Comparison of ENCODE assay signal across 8 mouse cellular contexts in genomic region chr9:107632478-107632877, GRCm38 (mm10). TPM values are rescaled to one million over a fixed set of nuclear protein-coding genes. Genes with fewer than 3 reads are reported as not detected.
A peak's percentile ranks its signal among the peaks of the same experiment; 100 is the strongest.
DNase-seq lines count a peak whose midpoint lies in the region; ATAC-seq and TF ChIP-seq lines count a peak whose summit lies in the region.

No protein-coding gene starts in this region.

- TF ChIP-seq CTCF in intestine, postnatal 0 days (IDR thresholded peaks at IDR 0.05; ENCODE audit: low read depth), result no peak
- no peak for TF ChIP-seq CTCF in lung, postnatal 0 days (IDR thresholded peaks at IDR 0.05)

- H3K4me3 ChIP-seq in forebrain, embryonic 14.5 days (ENCODE audit: low read depth, low read length), result peak overlapping the region; percentile 79
- peak overlapping the region; percentile 95 for H3K4me3 ChIP-seq in intestine, postnatal 0 days (ENCODE audit: low read depth, low read length)
- H3K4me3 ChIP-seq in lung, postnatal 0 days (ENCODE audit: low read depth, low read length), result peak overlapping the region; percentile 90

- 9% methylated on average over 6 of the region's 6 CpGs for WGBS in forebrain, embryonic 14.5 days
- WGBS in intestine, postnatal 0 days, result 49% methylated on average over 6 of the region's 6 CpGs
- 29% methylated on average over 6 of the region's 6 CpGs for whole genome bisulfite sequencing in lung, postnatal 0 days

- no peaks in the 10 kb centered on the region for H3K9me3 ChIP-seq in forebrain, embryonic 14.5 days (replicated peaks; ENCODE audit: control insufficient read depth, low read length)
- H3K9me3 ChIP-seq in intestine, postnatal 0 days (ENCODE audit: control insufficient read depth), result no peaks in the 10 kb centered on the region
- no peaks in the 10 kb centered on the region for H3K9me3 ChIP-seq in lung, postnatal 0 days (ENCODE audit: low read length)

- no peak for TF ChIP-seq EP300 in lung, postnatal 0 days (IDR thresholded peaks at IDR 0.05)

- peak; percentile 51 for DNase-seq in kidney, adult 18-20 months
- DNase-seq in kidney, adult 8-10 months, result no peak
- peak; percentile 47 for DNase-seq in adipocyte (ENCODE audit: low spot score)
- no peak for DNase-seq in forebrain, embryonic 14.5 days (ENCODE audit: low spot score)
- peak; percentile 67 for DNase-seq in lung, postnatal 0 days (ENCODE audit: low spot score)
- peak; percentile 84 to 88 for DNase-seq in spleen, postnatal 4 days (ENCODE audit: low spot score in 2 of 2)

- 0 out of 2 replicates have a peak, but pooled peaks cover 9% of the 10 kb centered on the region for H3K36me3 ChIP-seq in forebrain, embryonic 14.5 days (ENCODE audit: control insufficient read depth, insufficient read depth, low read length)
- H3K36me3 ChIP-seq in intestine, postnatal 0 days (ENCODE audit: control insufficient read depth, insufficient read depth), result peaks cover 2% of the 10 kb centered on the region; the same call in 1 of the 2 replicates
- H3K36me3 ChIP-seq in lung, postnatal 0 days (ENCODE audit: insufficient read depth, low read length), result no peaks in the 10 kb centered on the region

- peak overlapping the region; percentile 78 for H3K9ac ChIP-seq in forebrain, embryonic 14.5 days (ENCODE audit: low read length)
- H3K9ac ChIP-seq in intestine, postnatal 0 days (ENCODE audit: low read depth, low read length), result peak overlapping the region; percentile 87; the same call in 1 of the 2 replicates
- H3K9ac ChIP-seq in lung, postnatal 0 days (replicated peaks; ENCODE audit: low read depth), result peak overlapping the region; percentile 96

- peaks cover 66% of the 10 kb centered on the region for H3K4me1 ChIP-seq in forebrain, embryonic 14.5 days (ENCODE audit: control insufficient read depth, insufficient read depth, low read length)
- H3K4me1 ChIP-seq in intestine, postnatal 0 days (replicated peaks; ENCODE audit: control insufficient read depth, insufficient read depth, low read length), result 0 out of 2 replicates have a peak, but pooled peaks cover 16% of the 10 kb centered on the region
- peaks cover 42% of the 10 kb centered on the region for H3K4me1 ChIP-seq in lung, postnatal 0 days (ENCODE audit: insufficient read depth, low read depth, low read length)

- no peak for ATAC-seq in forebrain, embryonic 14.5 days
- no peak for ATAC-seq in intestine, postnatal 0 days
- no peak for ATAC-seq in lung, postnatal 0 days
- no peak for ATAC-seq in CD4-positive, CD25-positive, alpha-beta regulatory T cell, adult 4 months

- no peaks in the 10 kb centered on the region for H3K27me3 ChIP-seq in forebrain, embryonic 14.5 days (replicated peaks; ENCODE audit: control insufficient read depth, insufficient read depth, low read length)
- H3K27me3 ChIP-seq in intestine, postnatal 0 days (replicated peaks; ENCODE audit: control insufficient read depth, insufficient read depth, low read length), result no peaks in the 10 kb centered on the region
- H3K27me3 ChIP-seq in lung, postnatal 0 days (replicated peaks; ENCODE audit: insufficient read depth, low read length), result no peaks in the 10 kb centered on the region

- peak overlapping the region; percentile 96 for H3K27ac ChIP-seq in forebrain, embryonic 14.5 days (ENCODE audit: low read depth, low read length)
- peak overlapping the region; percentile 83; the same call in 1 of the 2 replicates for H3K27ac ChIP-seq in intestine, postnatal 0 days (ENCODE audit: low read depth, low read length)
- H3K27ac ChIP-seq in lung, postnatal 0 days (ENCODE audit: low read length), result peak overlapping the region; percentile 90

- peak overlapping the region; percentile 92 for H3K4me2 ChIP-seq in forebrain, embryonic 14.5 days (ENCODE audit: low read length)
- H3K4me2 ChIP-seq in intestine, postnatal 0 days (replicated peaks; ENCODE audit: low read depth), result peak overlapping the region; percentile 97
- peak overlapping the region; percentile 90 for H3K4me2 ChIP-seq in lung, postnatal 0 days (replicated peaks; ENCODE audit: low read depth, low read length)

RNA-seq across cellular contexts. Expression of gene Gnai2, which starts 2.7 kb away (rescaled TPM):
- 371 and 423 TPM in 2 replicates for polyA plus RNA-seq in forebrain, embryonic 14.5 days (2014; fragmentation: Nextera tagmentation; extraction: Ambion mirVana)
- 245 and 265 TPM in 2 replicates for polyA plus RNA-seq in intestine, postnatal 0 days (2015; fragmentation: Nextera tagmentation; extraction: Ambion mirVana)
- polyA plus RNA-seq in lung, postnatal 0 days (2015; fragmentation: Nextera tagmentation; extraction: Ambion mirVana), result 414 and 417 TPM in 2 replicates
- 100 to 1,000 TPM; 120 to 139 TPM for polyA plus RNA-seq in CD4-positive, CD25-positive, alpha-beta regulatory T cell, adult 4 months (2017; shearing (Covaris generic))

RNA-seq across cellular contexts. Expression of gene Sema3b, which starts 23.4 kb away (rescaled TPM):
- 0.85 and 1.3 TPM in 2 replicates for polyA plus RNA-seq in forebrain, embryonic 14.5 days (2014; fragmentation: Nextera tagmentation; extraction: Ambion mirVana)
- 37.1 and 37.3 TPM in 2 replicates for polyA plus RNA-seq in intestine, postnatal 0 days (2015; fragmentation: Nextera tagmentation; extraction: Ambion mirVana)
- 31.9 and 34.3 TPM in 2 replicates for polyA plus RNA-seq in lung, postnatal 0 days (2015; fragmentation: Nextera tagmentation; extraction: Ambion mirVana)
- not detected for polyA plus RNA-seq in CD4-positive, CD25-positive, alpha-beta regulatory T cell, adult 4 months (2017; shearing (Covaris generic))

RNA-seq across cellular contexts. Expression of gene Slc38a3, which starts 36.9 kb away (rescaled TPM):
- 32.8 and 32.9 TPM in 2 replicates for polyA plus RNA-seq in forebrain, embryonic 14.5 days (2014; fragmentation: Nextera tagmentation; extraction: Ambion mirVana)
- 15.5 and 15.6 TPM in 2 replicates for polyA plus RNA-seq in intestine, postnatal 0 days (2015; fragmentation: Nextera tagmentation; extraction: Ambion mirVana)
- polyA plus RNA-seq in lung, postnatal 0 days (2015; fragmentation: Nextera tagmentation; extraction: Ambion mirVana), result 0.51 and 0.81 TPM in 2 replicates
- not detected for polyA plus RNA-seq in CD4-positive, CD25-positive, alpha-beta regulatory T cell, adult 4 months (2017; shearing (Covaris generic))

RNA-seq across cellular contexts. Expression of gene Ifrd2, which starts 45.0 kb away (rescaled TPM):
- 18.7 and 19.1 TPM in 2 replicates for polyA plus RNA-seq in forebrain, embryonic 14.5 days (2014; fragmentation: Nextera tagmentation; extraction: Ambion mirVana)
- polyA plus RNA-seq in intestine, postnatal 0 days (2015; fragmentation: Nextera tagmentation; extraction: Ambion mirVana), result 36.9 and 38.9 TPM in 2 replicates
- 22.4 and 24.1 TPM in 2 replicates for polyA plus RNA-seq in lung, postnatal 0 days (2015; fragmentation: Nextera tagmentation; extraction: Ambion mirVana)
- 10 to 100 TPM; 30.1 to 36.2 TPM for polyA plus RNA-seq in CD4-positive, CD25-positive, alpha-beta regulatory T cell, adult 4 months (2017; shearing (Covaris generic))

RNA-seq across cellular contexts. Expression of gene Gnat1, which starts 47.0 kb away (rescaled TPM):
- polyA plus RNA-seq in forebrain, embryonic 14.5 days (2014; fragmentation: Nextera tagmentation; extraction: Ambion mirVana), result 0.28 and 0.66 TPM in 2 replicates
- polyA plus RNA-seq in intestine, postnatal 0 days (2015; fragmentation: Nextera tagmentation; extraction: Ambion mirVana), result 1.6 and 1.9 TPM in 2 replicates
- polyA plus RNA-seq in lung, postnatal 0 days (2015; fragmentation: Nextera tagmentation; extraction: Ambion mirVana), result 0.23 and 0.30 TPM in 2 replicates
- 1 to 10 TPM in 1 of 2 experiments, not detected in 1; 1.6 TPM for polyA plus RNA-seq in CD4-positive, CD25-positive, alpha-beta regulatory T cell, adult 4 months (2017; shearing (Covaris generic))

Comparison
In these comparisons a context has a peak if more than half of its experiments do, and no peak if none do; other contexts are left out.
1. DNase-seq: peak in kidney, adult 18-20 months (single experiment), adipocyte (single experiment), lung, postnatal 0 days (single experiment) and spleen, postnatal 4 days (2 of 2); none in kidney, adult 8-10 months (0 of 2) and forebrain, embryonic 14.5 days (single experiment).
2. RNA of gene Sema3b, which starts 23.4 kb away (polyA plus RNA-seq): 37.1 to 37.3 TPM in intestine, postnatal 0 days and 31.9 to 34.3 TPM in lung, postnatal 0 days; 0.85 to 1.3 TPM in forebrain, embryonic 14.5 days and not detected in CD4-positive, CD25-positive, alpha-beta regulatory T cell, adult 4 months; every median in the first group is over 10 times any median in the second.
3. Peak in every context shown above with its lines, with median percentiles within 50 percentile points of each other: H3K27ac ChIP-seq, H3K4me2 ChIP-seq, H3K4me3 ChIP-seq and H3K9ac ChIP-seq.